Comparison of ENCODE assay signal across 18 mouse cellular contexts in the genomic region with DNA sequence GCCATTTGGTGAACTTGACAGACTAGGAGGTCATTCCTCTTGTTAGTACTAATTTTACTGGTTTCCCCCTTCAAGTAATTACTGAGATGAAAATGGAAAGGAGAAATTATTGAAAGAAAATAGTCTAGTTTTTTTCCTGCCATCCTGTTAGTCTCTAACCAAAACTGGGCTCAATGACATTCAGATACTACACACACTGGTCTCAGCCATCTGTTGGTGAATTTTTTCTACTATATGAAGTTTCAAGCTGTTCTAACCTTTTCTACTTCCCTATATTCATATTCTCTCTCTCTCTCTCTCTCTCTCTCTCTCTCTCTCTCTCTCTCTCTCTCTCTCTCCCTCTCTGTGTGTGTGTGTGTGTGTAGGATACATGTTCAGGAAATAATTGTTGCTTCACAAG.
DNase-seq lines count a peak whose midpoint lies in the region; ATAC-seq lines count a peak whose summit lies in the region.
"Had no signal": no experiment of that assay in that cellular context is flagged by ENCODE, and none has a peak within 500 bp of the region (broad histone marks: within the 10 kb centered on the region; RNA-seq: fewer than 3 reads in every experiment).

No protein-coding gene starts in this region.

- no peaks in the 10 kb centered on the region for H3K27me3 ChIP-seq in hindbrain, embryonic 15.5 days
- no peaks in the 10 kb centered on the region for H3K27me3 ChIP-seq in hindbrain, embryonic 16.5 days (replicated peaks; ENCODE audit: control insufficient read depth, insufficient read depth, low read length)
- H3K27me3 ChIP-seq in forebrain, embryonic 13.5 days, result no peaks in the 10 kb centered on the region
- no peaks in the 10 kb centered on the region for H3K27me3 ChIP-seq in midbrain, embryonic 11.5 days (ENCODE audit: control insufficient read depth, insufficient read depth, low read length)
- no peaks in the 10 kb centered on the region for H3K27me3 ChIP-seq in neural tube, embryonic 15.5 days (replicated peaks)
- H3K27me3 ChIP-seq: liver, embryonic 12.5 days; neural tube, embryonic 12.5 days had no signal

- H3K4me3 ChIP-seq in hindbrain, embryonic 15.5 days, result no peak overlapping the region
- H3K4me3 ChIP-seq in hindbrain, embryonic 16.5 days (ENCODE audit: low read length), result no peak overlapping the region
- no peak overlapping the region for H3K4me3 ChIP-seq in forebrain, embryonic 13.5 days
- no peak overlapping the region for H3K4me3 ChIP-seq in midbrain, embryonic 11.5 days (ENCODE audit: low read depth, low read length)
- no peak overlapping the region for H3K4me3 ChIP-seq in neural tube, embryonic 15.5 days (replicated peaks)
- H3K4me3 ChIP-seq: erythroblast, embryonic 14.5 days; heart, embryonic 10.5 days; liver, embryonic 12.5 days; neural tube, embryonic 12.5 days had no signal

- H3K9ac ChIP-seq in hindbrain, embryonic 15.5 days, result no peak overlapping the region
- no peak overlapping the region for H3K9ac ChIP-seq in hindbrain, embryonic 16.5 days (ENCODE audit: low read depth, low read length)
- H3K9ac ChIP-seq in forebrain, embryonic 13.5 days, result no peak overlapping the region
- H3K9ac ChIP-seq in midbrain, embryonic 11.5 days (ENCODE audit: low read length), result no peak overlapping the region
- no peak overlapping the region for H3K9ac ChIP-seq in neural tube, embryonic 15.5 days (replicated peaks)
- H3K9ac ChIP-seq: liver, embryonic 12.5 days; lung, embryonic 14.5 days; neural tube, embryonic 12.5 days had no signal

- DNase-seq in midbrain, embryonic 11.5 days (ENCODE audit: low spot score, missing footprints), result no peak
- no peak for DNase-seq in frontal cortex, adult 2 months (ENCODE audit: extremely low spot score in 1 of 2, low spot score in 1 of 2)
- no peak for DNase-seq in adrenal gland, postnatal 4 days (ENCODE audit: low spot score in 2 of 2)
- DNase-seq: cerebellum, adult 11-12 months; heart, postnatal 14 days; lung, embryonic 14.5 days; lung, postnatal 4 days; thymus, postnatal 36 days had no signal

- H3K27ac ChIP-seq in hindbrain, embryonic 15.5 days (replicated peaks), result peak overlapping the region; percentile 73
- H3K27ac ChIP-seq in hindbrain, embryonic 16.5 days (ENCODE audit: low read depth, low read length), result no peak overlapping the region
- peak overlapping the region; percentile 90 for H3K27ac ChIP-seq in forebrain, embryonic 13.5 days
- H3K27ac ChIP-seq in midbrain, embryonic 11.5 days (ENCODE audit: low read depth, low read length), result peak overlapping the region; percentile 25; the same call in 1 of the 2 replicates
- peak overlapping the region; percentile 79 for H3K27ac ChIP-seq in neural tube, embryonic 15.5 days (replicated peaks)
- H3K27ac ChIP-seq: heart, embryonic 10.5 days; liver, embryonic 12.5 days; neural tube, embryonic 12.5 days; stomach, postnatal 0 days had no signal

- no peak overlapping the region for H3K4me2 ChIP-seq in hindbrain, embryonic 15.5 days
- no peak overlapping the region for H3K4me2 ChIP-seq in hindbrain, embryonic 16.5 days (ENCODE audit: low read length)
- H3K4me2 ChIP-seq in forebrain, embryonic 13.5 days, result no peak overlapping the region
- H3K4me2 ChIP-seq in midbrain, embryonic 11.5 days, result no peak overlapping the region
- no peak overlapping the region for H3K4me2 ChIP-seq in neural tube, embryonic 15.5 days
- H3K4me2 ChIP-seq: liver, embryonic 12.5 days; lung, embryonic 14.5 days; neural tube, embryonic 12.5 days had no signal

- 0 out of 2 replicates have a peak, but pooled peaks cover 3% of the 10 kb centered on the region for H3K36me3 ChIP-seq in hindbrain, embryonic 15.5 days
- H3K36me3 ChIP-seq in hindbrain, embryonic 16.5 days (ENCODE audit: control insufficient read depth, insufficient read depth, low read length), result no peaks in the 10 kb centered on the region
- no peaks in the 10 kb centered on the region for H3K36me3 ChIP-seq in forebrain, embryonic 13.5 days (ENCODE audit: poor library complexity, severe bottlenecking)
- no peaks in the 10 kb centered on the region for H3K36me3 ChIP-seq in midbrain, embryonic 11.5 days (ENCODE audit: control insufficient read depth, insufficient read depth, low read length)
- H3K36me3 ChIP-seq in neural tube, embryonic 15.5 days, result no peaks in the 10 kb centered on the region
- H3K36me3 ChIP-seq: heart, embryonic 10.5 days; liver, embryonic 12.5 days; neural tube, embryonic 12.5 days had no signal

- no peak for ATAC-seq in hindbrain, embryonic 15.5 days (ENCODE audit: low FRiP score, low read depth)
- no peak for ATAC-seq in hindbrain, embryonic 16.5 days
- no peak for ATAC-seq in forebrain, embryonic 13.5 days
- no peak for ATAC-seq in midbrain, embryonic 11.5 days (ENCODE audit: low FRiP score)
- no peak for ATAC-seq in neural tube, embryonic 15.5 days (ENCODE audit: low FRiP score)
- ATAC-seq: liver, embryonic 12.5 days; Patski had no signal

- peaks cover 16% of the 10 kb centered on the region for H3K4me1 ChIP-seq in hindbrain, embryonic 15.5 days (replicated peaks)
- peaks cover 5% of the 10 kb centered on the region for H3K4me1 ChIP-seq in hindbrain, embryonic 16.5 days (ENCODE audit: control insufficient read depth, insufficient read depth, low read depth, low read length)
- H3K4me1 ChIP-seq in forebrain, embryonic 13.5 days, result peaks cover 15% of the 10 kb centered on the region
- peaks cover 11% of the 10 kb centered on the region for H3K4me1 ChIP-seq in midbrain, embryonic 11.5 days (ENCODE audit: control insufficient read depth, insufficient read depth, low read length)
- peaks cover 12% of the 10 kb centered on the region for H3K4me1 ChIP-seq in neural tube, embryonic 15.5 days
- H3K4me1 ChIP-seq: heart, embryonic 10.5 days; liver, embryonic 12.5 days had no signal

- no peaks in the 10 kb centered on the region for H3K9me3 ChIP-seq in hindbrain, embryonic 15.5 days
- no peaks in the 10 kb centered on the region for H3K9me3 ChIP-seq in hindbrain, embryonic 16.5 days (ENCODE audit: control insufficient read depth, low read length)
- no peaks in the 10 kb centered on the region for H3K9me3 ChIP-seq in forebrain, embryonic 13.5 days (replicated peaks)
- no peaks in the 10 kb centered on the region for H3K9me3 ChIP-seq in midbrain, embryonic 11.5 days (ENCODE audit: control insufficient read depth, low read length)
- H3K9me3 ChIP-seq in neural tube, embryonic 15.5 days (replicated peaks), result no peaks in the 10 kb centered on the region
- H3K9me3 ChIP-seq: heart, embryonic 10.5 days; liver, embryonic 12.5 days; neural tube, embryonic 12.5 days had no signal
